Mouse (Mus musculus) myocyte (in vitro differentiated cells): ENCODE data around the gene Txn2. TPM values are rescaled to one million over a fixed set of nuclear protein-coding genes. Genes with fewer than 3 reads are reported as not detected.
"Not testable (repeated sequence)": the region's sequence is repeated elsewhere in the genome, so short reads cannot be mapped to it uniquely, and the experiment has no call there.

Experiments used
- H3K27me3 ChIP-seq: one replicate; pipeline ENCODE4 v1.6.1; 2011; ENCODE audit not compliant: control insufficient read depth, insufficient read depth, insufficient read length
- H3K36me3 ChIP-seq: one replicate; pipeline ENCODE4 v1.6.1; 2011; ENCODE audit not compliant: control insufficient read depth, insufficient read depth
- H3K4me2 ChIP-seq: one replicate; pipeline ENCODE4 v1.6.1; 2011; ENCODE audit warnings: low read depth, control low read depth
- H3K4me3 ChIP-seq: one replicate; pipeline ENCODE4 v1.5.1; 2011; ENCODE audit warnings: mild to moderate bottlenecking, control low read depth, moderate library complexity
- H3K79me2 ChIP-seq: one replicate; pipeline ENCODE4 v1.6.1; 2011; ENCODE audit not compliant: control insufficient read depth, insufficient read depth
- H3ac ChIP-seq: one replicate; pipeline ENCODE4 v1.6.1; 2011; ENCODE audit not compliant: control insufficient read depth, insufficient read length
- CEBPB ChIP-seq: IDR thresholded peaks from 2 replicates; pipeline ENCODE4 v1.6.1; 2011; ENCODE audit warnings: mild to moderate bottlenecking, moderate library complexity; ENCODE audit not compliant: poor library complexity, insufficient read depth, severe bottlenecking
- E2F4 ChIP-seq: IDR thresholded peaks from one replicate; pipeline ENCODE4 v1.6.1; 2011; ENCODE audit warnings: mild to moderate bottlenecking, control low read depth, moderate library complexity; ENCODE audit not compliant: insufficient read depth
- MAX ChIP-seq: IDR thresholded peaks from one replicate; pipeline ENCODE4 v1.6.1; 2011; ENCODE audit warnings: low read depth, mild to moderate bottlenecking, control low read depth
- MYOD1 ChIP-seq, 3 experiments: IDR thresholded peaks; one replicate each; pipeline ENCODE4 v1.6.1; 2011; ENCODE audit warnings: control low read depth in 2 of 3, low read depth in 2 of 3, mild to moderate bottlenecking in 2 of 3, moderate library complexity in 1 of 3; ENCODE audit not compliant: insufficient read length in 2 of 3, control insufficient read depth in 1 of 3
- MYOG ChIP-seq, 3 experiments: IDR thresholded peaks; one replicate each; pipeline ENCODE4 v1.6.1; 2011; ENCODE audit warnings: control low read depth in 2 of 3, low read depth in 2 of 3, mild to moderate bottlenecking in 2 of 3; ENCODE audit not compliant: insufficient read length in 2 of 3, control insufficient read depth in 1 of 3, insufficient read depth in 1 of 3
- POLR2A ChIP-seq: IDR thresholded peaks from one replicate; pipeline ENCODE4 v1.6.1; 2011; ENCODE audit warnings: low read depth, mild to moderate bottlenecking, control low read depth, moderate library complexity; ENCODE audit not compliant: insufficient read length
- POLR2AphosphoS2 ChIP-seq: IDR thresholded peaks from one replicate; pipeline ENCODE4 v1.6.1; 2011; ENCODE audit warnings: low read depth, control low read depth; ENCODE audit not compliant: insufficient read length
- REST ChIP-seq: IDR thresholded peaks from one replicate; pipeline ENCODE4 v1.6.1; 2011; ENCODE audit warnings: mild to moderate bottlenecking, control low read depth, moderate library complexity; ENCODE audit not compliant: insufficient read depth, insufficient read length
- SRF ChIP-seq: IDR thresholded peaks from one replicate; pipeline ENCODE4 v1.6.1; 2011; ENCODE audit warnings: low read depth; ENCODE audit not compliant: control insufficient read depth, insufficient read length
- TCF12 ChIP-seq: IDR thresholded peaks from one replicate; pipeline ENCODE4 v1.6.1; 2011; ENCODE audit warnings: mild to moderate bottlenecking, control low read depth; ENCODE audit not compliant: poor library complexity, insufficient read depth, severe bottlenecking
- TCF3 ChIP-seq: IDR thresholded peaks from one replicate; pipeline ENCODE4 v1.6.1; 2011; ENCODE audit warnings: low read depth, control low read depth; ENCODE audit not compliant: insufficient read length
- USF1 ChIP-seq: IDR thresholded peaks from one replicate; pipeline ENCODE4 v1.6.1; 2011; ENCODE audit warnings: low read depth, mild to moderate bottlenecking, control low read depth, moderate library complexity
- polyA plus RNA-seq: library from polyadenylated mRNA; unstranded; fragments of >200 nt; fragmentation: generic; extraction: Trizol; gene quantifications from one replicate; pipeline ENCODE4 v1.2.1, GENCODE M21; 2012; ENCODE audit warnings: missing spikeins

The Txn2 gene
- polyA plus RNA-seq, 1 experiment: 383 TPM

- Histone ChIP-seq H3K79me2 (no peaks in the 10 kb centered on the region), H3K4me2 (no peak overlapping the region), H3K27me3 (no peaks in the 10 kb centered on the region), H3ac (no peak overlapping the region), H3K36me3 (no peaks in the 10 kb centered on the region), H3K4me3 (no peak overlapping the region)
- TF ChIP-seq MYOD1 (IDR thresholded peaks at IDR 0.05; ENCODE audit: control insufficient read depth in 1 of 3, insufficient read length in 2 of 3, low read depth in 2 of 3) (no peak), POLR2A (no peak), MAX (no peak), REST (no peak), POLR2AphosphoS2 (no peak), CEBPB (no peak), E2F4 (no peak), USF1 (no peak), MYOG (IDR thresholded peaks at IDR 0.05; ENCODE audit: control insufficient read depth in 1 of 3, insufficient read depth in 1 of 3, insufficient read length in 2 of 3, low read depth in 2 of 3) (no peak), TCF3 (no peak), TCF12 (no peak), SRF (no peak)
Observed at GRCm38 (mm10) chr15:77874310-77874709, 54.5 kb downstream of the Txn2 start.

- no peak overlapping the region for H3K4me2 ChIP-seq
- no peak overlapping the region for H3ac ChIP-seq
- no peak overlapping the region for H3K4me3 ChIP-seq
- H3K36me3 ChIP-seq: no peaks in the 10 kb centered on the region
- no peaks in the 10 kb centered on the region for H3K27me3 ChIP-seq
- no peaks in the 10 kb centered on the region for H3K79me2 ChIP-seq
- TF ChIP-seq POLR2AphosphoS2: no peak
- TF ChIP-seq MYOG (IDR thresholded peaks at IDR 0.05; ENCODE audit: control insufficient read depth in 1 of 3, insufficient read depth in 1 of 3, insufficient read length in 2 of 3, low read depth in 2 of 3): no peak
- TF ChIP-seq POLR2A: no peak
- TF ChIP-seq SRF: no peak
- TF ChIP-seq MAX: no peak
Observed at GRCm38 (mm10) chr15:77873564-77873963, 55.2 kb downstream of the Txn2 start.

DNA sequence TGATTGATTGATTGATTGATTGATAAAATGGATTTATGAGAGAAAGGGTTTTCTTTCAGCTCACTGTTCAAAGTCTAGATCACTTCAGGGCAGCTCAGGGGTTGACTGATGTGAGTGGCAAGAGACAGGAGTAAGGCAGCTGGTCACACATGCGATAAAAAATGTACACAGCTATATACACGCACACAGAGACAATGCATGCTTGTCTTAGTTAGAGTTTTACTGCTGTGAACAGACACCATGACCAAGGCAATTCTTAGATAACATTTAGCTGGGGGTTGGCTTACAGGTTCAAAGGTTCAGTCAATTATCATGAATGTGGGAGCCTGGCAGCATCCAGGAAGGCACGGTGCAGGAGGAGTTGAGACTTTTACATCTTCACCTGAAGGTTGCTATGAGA, 55.8 kb downstream of the Txn2 start:
- no peak overlapping the region for H3K4me2 ChIP-seq
- no peak overlapping the region for H3K4me3 ChIP-seq
- TF ChIP-seq USF1 (no peak), MYOD1 (IDR thresholded peaks at IDR 0.05; ENCODE audit: control insufficient read depth in 1 of 3, insufficient read length in 2 of 3, low read depth in 2 of 3) (no peak), REST (no peak)
- no peak overlapping the region for H3ac ChIP-seq
- no peaks in the 10 kb centered on the region for H3K36me3 ChIP-seq
- H3K27me3 ChIP-seq: no peaks in the 10 kb centered on the region
- no peaks in the 10 kb centered on the region for H3K79me2 ChIP-seq

DNA sequence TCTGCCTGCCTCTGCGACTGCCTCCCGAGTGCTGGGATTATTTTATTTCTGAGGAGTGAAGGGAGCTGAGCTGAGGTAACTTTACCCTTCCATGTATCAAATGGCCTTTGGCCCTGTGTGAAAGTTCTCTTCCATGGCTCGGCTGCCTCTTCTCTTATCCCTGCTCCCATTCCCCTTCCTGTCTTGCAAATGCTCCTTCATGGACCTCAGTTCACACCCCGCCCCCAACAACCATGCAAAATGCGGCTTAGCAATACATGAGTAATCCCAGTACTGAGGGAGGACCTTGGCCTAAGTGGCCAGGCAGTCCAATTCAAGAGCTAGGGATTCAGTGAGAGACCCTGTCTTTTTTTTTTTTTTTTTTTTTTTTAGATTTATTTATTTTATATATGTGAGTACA, 60.5 kb downstream of the Txn2 start:
- H3ac ChIP-seq: no peak overlapping the region
- no peak overlapping the region for H3K4me2 ChIP-seq
- no peaks in the 10 kb centered on the region for H3K79me2 ChIP-seq
- no peaks in the 10 kb centered on the region for H3K27me3 ChIP-seq
- no peaks in the 10 kb centered on the region for H3K36me3 ChIP-seq
- TF ChIP-seq TCF12 (no peak), CEBPB (0 out of 2 replicates have a peak, but pooled peaks have one; percentile 34), E2F4 (no peak), MAX (no peak)
- no peak overlapping the region for H3K4me3 ChIP-seq

DNA sequence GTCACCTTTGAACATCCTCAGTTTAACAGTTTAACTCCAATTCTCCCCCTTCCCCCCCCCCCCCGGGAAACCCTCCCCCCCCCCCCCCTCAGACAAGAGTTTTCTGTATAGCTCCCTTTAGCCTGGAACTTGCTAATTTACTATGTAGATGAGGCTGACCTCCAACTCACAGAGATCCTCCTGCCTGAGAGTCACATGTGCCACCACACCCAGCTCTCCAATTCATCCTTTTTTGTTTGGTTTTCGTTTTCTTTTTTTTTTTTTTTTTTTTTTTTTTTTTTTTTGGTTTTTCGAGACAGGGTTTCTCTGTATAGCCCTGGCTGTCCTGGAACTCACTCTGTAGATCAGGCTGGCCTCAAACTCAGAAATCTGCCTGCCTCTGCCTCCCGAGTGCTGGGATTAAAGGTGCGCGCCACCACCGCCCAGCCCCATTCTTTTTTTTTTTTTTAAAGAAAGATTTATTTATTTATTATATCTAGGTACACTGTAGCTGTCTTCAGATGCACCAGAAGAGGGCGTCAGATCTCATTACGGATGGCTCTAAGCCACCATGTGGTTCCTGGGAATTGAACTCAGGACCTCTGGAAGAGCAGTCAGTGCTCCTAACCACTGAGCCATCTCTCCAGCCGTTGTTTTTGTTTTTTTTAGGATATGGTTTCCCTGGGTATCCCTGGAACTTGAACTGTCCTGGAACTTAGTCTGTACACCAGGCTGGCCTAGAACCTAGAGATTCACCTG, 61.4 kb downstream of the Txn2 start:
- not testable (repeated sequence) for H3K36me3 ChIP-seq, H3K27me3 ChIP-seq, H3K79me2 ChIP-seq, H3K4me3 ChIP-seq, H3ac ChIP-seq, H3K4me2 ChIP-seq

- Histone ChIP-seq H3K79me2 (no peaks in the 10 kb centered on the region), H3K4me3 (no peak overlapping the region), H3K27me3 (no peaks in the 10 kb centered on the region), H3K4me2 (peak overlapping the region; percentile 28), H3ac (no peak overlapping the region), H3K36me3 (no peaks in the 10 kb centered on the region)
- TF ChIP-seq POLR2AphosphoS2 (no peak), USF1 (peak; percentile 63)
Observed at GRCm38 (mm10) chr15:77866583-77867220, 62.1 kb downstream of the Txn2 start.

Other genes with a start within 250 kb of the Txn2 start
- not detected for gene Apol7e, start 230.1 kb downstream of the Txn2 start, polyA plus RNA-seq
- 63.1 TPM for gene Apol9b, start 200.0 kb downstream of the Txn2 start, polyA plus RNA-seq
- gene Apol8, start 172.0 kb downstream of the Txn2 start, polyA plus RNA-seq: 0.38 TPM
- 466 TPM for gene Myh9, start 86.8 kb downstream of the Txn2 start, polyA plus RNA-seq
- 4.8 TPM for gene Foxred2, start 27.7 kb upstream of the Txn2 start, polyA plus RNA-seq
- gene Eif3d, start 41.8 kb upstream of the Txn2 start, polyA plus RNA-seq: 461 TPM
- 0.04 TPM for gene Cacng2, start 191.0 kb upstream of the Txn2 start, polyA plus RNA-seq
- 38.7 TPM for gene Ift27, start 245.1 kb upstream of the Txn2 start, polyA plus RNA-seq